Mouse (Mus musculus): ENCODE data around the gene 1700010B08Rik. TPM values are rescaled to one million over a fixed set of nuclear protein-coding genes. Genes with fewer than 3 reads are reported as not detected.

The 1700010B08Rik gene
- polyA plus RNA-seq, 1 experiment from 2014 or later = not detected

GRCm38 (mm10) chr2:173770620-173771019, 51.4 kb downstream of the 1700010B08Rik start:
- Histone ChIP-seq H3K36me3 (ENCODE audit: control insufficient read depth, insufficient read depth, low read length) (no peaks in the 10 kb centered on the region), H3K9ac (ENCODE audit: low read depth, low read length) (no peak overlapping the region), H3K4me1 (ENCODE audit: control insufficient read depth, insufficient read depth, low read length) (peaks cover 49% of the 10 kb centered on the region), H3K27ac (ENCODE audit: low read depth, low read length) (no peak overlapping the region), H3K4me3 (ENCODE audit: low read depth, low read length) (no peak overlapping the region), H3K4me2 (no peak overlapping the region), H3K9me3 (replicated peaks; ENCODE audit: control insufficient read depth, low read length) (no peaks in the 10 kb centered on the region), H3K27me3 (ENCODE audit: control insufficient read depth, insufficient read depth, low read length) (no peaks in the 10 kb centered on the region)
- WGBS (ENCODE audit: insufficient replicate concordance) = 85% methylated on average over 5 of the region's 5 CpGs
- ATAC-seq (replicated peaks; ENCODE audit: insufficient number of reproducible peaks, low FRiP score, low TSS enrichment) = no peak

Small RNA genes within 50 kb of the gene (microRNA-seq; reads per million reads assigned to microRNA genes)
- gene Mir6340 (ENCODE audit: borderline number of aligned reads) = 0.27 reads per million

Other genes with a start within 250 kb of the 1700010B08Rik start
- gene 1700021F07Rik, start 196.8 kb upstream of the 1700010B08Rik start, polyA plus RNA-seq (2014; fragmentation: Nextera tagmentation; extraction: Ambion mirVana) = not detected in 2 replicates
- gene Ankrd60, start 141.1 kb upstream of the 1700010B08Rik start, polyA plus RNA-seq (2014; fragmentation: Nextera tagmentation; extraction: Ambion mirVana) = not detected in 2 replicates
- gene Rab22a, start 59.7 kb upstream of the 1700010B08Rik start, polyA plus RNA-seq (2014; fragmentation: Nextera tagmentation; extraction: Ambion mirVana) = 30.6 and 31.8 TPM in 2 replicates
- 7.9 and 11.1 TPM in 2 replicates for gene Vapb, start 18.1 kb downstream of the 1700010B08Rik start, polyA plus RNA-seq (2014; fragmentation: Nextera tagmentation; extraction: Ambion mirVana)